Mouse (Mus musculus): Measurements from ENCODE around the gene Atp6ap1l.
"Not testable (repeated sequence)": the region's sequence is repeated elsewhere in the genome, so short reads cannot be mapped to it uniquely, and the experiment has no call there.

The Atp6ap1l gene

GRCm38 (mm10) chr13:90905176-90905575 lies at the start of gene Atp6ap1l:
Atp6ap1l (minus strand) TSS chr13:90905355.
- peak; percentile 92 for ATAC-seq (ENCODE audit: low TSS enrichment)

GRCm38 (mm10) chr13:90939600-90939999 lies 34.4 kb upstream of the Atp6ap1l start:
- no peak for ATAC-seq (ENCODE audit: low TSS enrichment)

- no peak for ATAC-seq (ENCODE audit: low TSS enrichment)
These were observed 34.0 kb upstream of the Atp6ap1l start for GRCm38 (mm10) chr13:90939192-90939591.

GRCm38 (mm10) chr13:90935852-90936251 lies 30.7 kb upstream of the Atp6ap1l start:
- no peak for ATAC-seq (ENCODE audit: low TSS enrichment)

GRCm38 (mm10) chr13:90933256-90933655 lies 28.1 kb upstream of the Atp6ap1l start:
- ATAC-seq (ENCODE audit: low TSS enrichment): no peak

- ATAC-seq (ENCODE audit: low TSS enrichment): peak; percentile 88
These were observed 24.7 kb upstream of the Atp6ap1l start for GRCm38 (mm10) chr13:90929847-90930246.

- not testable (repeated sequence) for ATAC-seq (ENCODE audit: low TSS enrichment)
These were observed 23.1 kb upstream of the Atp6ap1l start for GRCm38 (mm10) chr13:90928266-90928665.

GRCm38 (mm10) chr13:90926938-90927633 lies 21.9 kb upstream of the Atp6ap1l start:
- no peak for ATAC-seq (ENCODE audit: low TSS enrichment)

GRCm38 (mm10) chr13:90926125-90926765 lies 21.1 kb upstream of the Atp6ap1l start:
- no peak for ATAC-seq (ENCODE audit: low TSS enrichment)

- no peak for ATAC-seq (ENCODE audit: low TSS enrichment)
These were observed 20.0 kb upstream of the Atp6ap1l start for GRCm38 (mm10) chr13:90925191-90925590.

- no peak for ATAC-seq (ENCODE audit: low TSS enrichment)
These were observed 18.9 kb upstream of the Atp6ap1l start for GRCm38 (mm10) chr13:90924072-90924471.

GRCm38 (mm10) chr13:90923617-90924016 lies 18.5 kb upstream of the Atp6ap1l start:
- not testable (repeated sequence) for ATAC-seq (ENCODE audit: low TSS enrichment)

- ATAC-seq (ENCODE audit: low TSS enrichment): peak; percentile 96
These were observed 17.8 kb upstream of the Atp6ap1l start, which contains the start of gene Rps23 for GRCm38 (mm10) chr13:90922751-90923612. Rps23 (plus strand) TSS chr13:90922958.

GRCm38 (mm10) chr13:90914721-90915120 lies 9.6 kb upstream of the Atp6ap1l start:
- ATAC-seq (ENCODE audit: low TSS enrichment): no peak

GRCm38 (mm10) chr13:90913675-90914192 lies 8.6 kb upstream of the Atp6ap1l start:
- ATAC-seq (ENCODE audit: low TSS enrichment): peak; percentile 78

GRCm38 (mm10) chr13:90912760-90913674 lies 7.9 kb upstream of the Atp6ap1l start:
- peak; percentile 78 for ATAC-seq (ENCODE audit: low TSS enrichment)

- ATAC-seq (ENCODE audit: low TSS enrichment): no peak
These were observed 2.2 kb upstream of the Atp6ap1l start for GRCm38 (mm10) chr13:90907376-90907775.

GRCm38 (mm10) chr13:90896821-90897220 lies 8.3 kb downstream of the Atp6ap1l start:
- no peak for ATAC-seq (ENCODE audit: low TSS enrichment)

- ATAC-seq (ENCODE audit: low TSS enrichment): peak; percentile 66
These were observed 9.1 kb downstream of the Atp6ap1l start for GRCm38 (mm10) chr13:90896098-90896497.

GRCm38 (mm10) chr13:90894819-90895218 lies 10.3 kb downstream of the Atp6ap1l start:
- ATAC-seq (ENCODE audit: low TSS enrichment): peak; percentile 83

- no peak for ATAC-seq (ENCODE audit: low TSS enrichment)
These were observed 15.0 kb downstream of the Atp6ap1l start for GRCm38 (mm10) chr13:90890111-90890510.
